Mouse (Mus musculus) retina, adult 2 months (tissue): ENCODE measurements at regions not wholly inside any gene's neighbourhood (a gene's known extent, or its start where the extent isn't known, plus 50 kb on each side); places are given as distances from the start of the nearest gene placed in this dataset.
"Not testable (repeated sequence)": the region's sequence is repeated elsewhere in the genome, so short reads cannot be mapped to it uniquely, and the experiment has no call there.

Experiments
- DNase-seq: peaks from one replicate; pipeline ENCODE4 v3.0.0-alpha.2; 2012; ENCODE audit warnings: low read depth, low spot score

DNA sequence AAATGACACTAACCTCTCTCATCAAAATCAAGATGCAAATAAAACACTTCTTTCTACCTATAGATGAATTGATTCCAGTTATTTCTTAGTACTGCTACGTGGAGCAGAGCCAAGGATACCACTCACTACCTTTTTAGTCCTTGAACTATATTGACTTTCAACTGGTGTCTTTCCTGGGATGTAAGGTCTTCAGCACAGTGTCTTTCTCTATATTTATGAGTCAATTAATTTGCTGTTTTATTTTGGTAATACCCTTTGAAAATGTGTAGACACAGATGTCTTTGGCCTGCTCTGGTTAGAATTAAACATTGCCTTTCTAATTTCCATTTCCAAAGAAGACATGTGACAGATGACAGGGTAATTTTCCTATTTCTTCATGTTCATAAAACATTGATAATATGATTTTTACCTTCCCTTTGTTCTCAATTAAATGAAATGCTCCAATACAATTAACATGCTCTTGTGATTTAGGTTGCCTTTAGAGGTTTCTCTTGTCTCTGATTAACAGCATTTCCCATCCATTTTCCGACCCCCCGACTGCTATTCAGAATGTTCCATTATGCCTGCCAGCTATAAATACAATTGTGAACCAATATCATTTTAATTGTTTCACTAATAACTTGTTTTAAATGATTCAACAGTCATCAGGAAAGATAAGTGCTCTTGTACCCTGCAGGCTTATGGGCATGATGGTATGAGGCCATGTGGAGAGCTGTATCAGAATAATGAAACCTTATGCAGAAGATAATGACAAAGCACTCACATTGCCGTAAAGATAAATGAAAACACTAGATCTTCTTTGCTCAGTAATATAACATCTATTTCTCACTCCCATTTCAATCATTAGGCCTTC lies 266.2 kb upstream of the 1700008P02Rik start:
- no peak for DNase-seq

DNA sequence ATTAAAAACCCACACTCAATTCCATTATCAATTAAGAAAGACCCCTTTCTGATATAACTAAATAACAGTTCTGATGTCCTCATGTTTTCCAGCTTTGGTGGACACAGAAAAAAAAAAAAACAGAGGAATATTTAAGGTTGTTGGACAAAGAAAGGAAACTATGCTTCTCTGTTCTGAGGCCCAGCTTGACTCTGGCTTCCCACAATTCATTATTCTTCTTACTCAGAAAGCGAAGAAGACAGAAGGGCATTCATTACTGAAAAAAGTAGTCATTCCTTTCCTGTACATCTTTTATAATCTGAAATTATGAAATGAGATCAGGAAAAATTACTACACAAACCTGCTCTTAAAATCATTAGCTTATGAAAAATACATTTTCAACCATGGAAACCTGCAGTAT lies 263.2 kb upstream of the 1700008P02Rik start:
- DNase-seq = no peak

DNA sequence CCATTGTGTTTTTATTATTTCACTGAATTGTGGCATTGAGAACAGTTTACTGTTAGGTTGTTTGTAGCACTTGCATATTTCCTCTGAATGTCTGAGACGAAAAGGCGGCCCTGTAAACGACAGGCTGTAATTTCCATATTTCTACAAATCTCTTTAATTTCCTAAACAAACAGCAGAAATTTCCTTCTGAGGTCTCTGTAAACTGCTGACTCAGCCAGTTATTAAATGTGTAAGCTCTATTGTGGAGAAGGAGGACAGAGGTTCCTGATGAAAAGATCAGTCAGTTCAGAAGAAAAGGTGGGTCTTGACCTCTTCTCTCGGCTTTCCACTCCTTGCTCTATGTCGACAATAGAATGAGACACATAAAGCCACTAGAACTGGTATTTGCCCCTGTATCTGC lies 256.0 kb upstream of the 1700008P02Rik start:
- no peak for DNase-seq

DNA sequence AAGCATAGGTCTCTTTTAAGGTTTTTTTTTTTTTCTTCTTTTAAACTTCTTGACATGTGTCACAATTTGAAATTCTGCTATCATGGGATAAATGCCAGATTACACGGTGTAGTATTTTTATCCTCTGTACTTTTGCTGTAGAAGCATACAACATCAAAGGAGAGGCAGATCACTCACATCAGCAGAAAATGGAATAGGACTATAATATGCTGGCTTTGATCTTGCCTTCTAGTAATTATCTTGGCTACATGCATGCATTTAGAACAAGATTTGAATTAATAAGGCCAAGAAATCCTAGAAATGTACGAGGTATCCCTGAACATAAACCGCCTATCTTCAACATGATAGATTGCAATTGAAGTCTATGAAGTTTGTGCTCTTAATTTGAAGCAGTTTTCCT lies 251.9 kb upstream of the 1700008P02Rik start:
- no peak for DNase-seq

DNA sequence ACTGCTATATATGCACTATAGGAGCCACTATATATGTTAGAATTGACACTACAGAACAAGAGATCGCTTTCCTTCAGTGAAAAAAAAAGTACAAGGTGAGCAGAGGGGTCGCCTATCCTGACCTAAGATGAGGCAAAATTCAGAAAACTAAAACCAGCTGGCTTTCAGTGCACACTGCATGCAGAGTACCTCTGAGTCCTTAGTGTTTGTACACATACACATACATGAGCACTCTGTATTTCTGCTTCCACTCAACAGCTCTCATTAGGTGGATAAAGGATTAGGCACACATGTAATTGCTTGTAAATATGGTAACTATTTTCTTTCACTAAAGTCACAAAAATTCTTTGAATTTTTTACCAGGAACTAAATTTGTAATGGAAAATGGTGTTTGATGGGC lies 251.5 kb upstream of the 1700008P02Rik start:
- DNase-seq = no peak

DNA sequence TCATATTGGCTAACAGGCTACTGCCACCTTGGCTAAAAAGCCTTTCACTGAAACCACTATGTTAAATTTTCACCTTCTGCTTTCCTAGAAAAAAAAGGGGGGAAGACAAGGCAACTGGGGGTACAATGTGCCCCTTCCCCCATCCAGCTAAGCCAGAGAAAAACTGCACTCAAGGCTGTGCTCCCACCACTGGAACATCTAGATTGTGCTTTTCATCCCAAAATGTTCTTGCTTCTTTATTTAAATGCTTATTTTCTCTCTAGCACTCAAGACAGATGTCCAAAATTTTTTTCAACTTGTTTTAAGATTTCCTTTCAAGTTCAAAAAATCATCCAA lies 245.9 kb upstream of the 1700008P02Rik start:
- no peak for DNase-seq

DNA sequence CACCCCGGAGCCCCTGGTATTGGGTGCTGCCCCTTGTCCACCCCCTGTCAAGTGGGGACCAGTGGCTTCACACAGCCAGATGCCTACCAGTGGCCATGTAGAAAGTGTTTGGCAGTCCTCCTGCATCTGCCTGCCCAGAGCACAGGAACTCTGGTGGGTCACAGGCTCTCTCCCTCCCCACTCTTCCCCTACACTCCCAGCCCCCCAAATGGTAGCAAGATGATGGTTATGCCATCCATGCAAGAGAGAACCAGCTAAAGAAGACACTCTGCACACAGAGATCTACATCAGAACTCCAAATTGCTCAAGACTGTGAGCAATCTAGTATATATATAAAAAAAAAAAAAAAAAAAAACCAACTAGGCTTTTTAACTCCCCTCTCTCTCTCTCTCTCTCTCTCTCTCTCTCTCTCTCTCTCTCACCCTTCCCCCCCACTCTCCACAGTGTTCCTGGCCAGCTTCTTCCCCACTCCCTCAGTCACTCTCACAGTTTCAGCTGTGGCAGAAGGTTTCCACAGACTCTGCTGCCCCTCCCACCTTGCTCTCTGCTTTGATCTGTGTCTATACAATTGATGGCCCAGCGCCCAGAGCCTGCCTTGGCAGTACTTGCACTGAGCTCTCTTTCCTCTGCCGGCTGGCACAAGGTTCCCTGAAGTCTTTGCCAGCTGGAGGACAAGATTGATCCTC lies 245.4 kb upstream of the 1700008P02Rik start:
- DNase-seq = no peak

DNA sequence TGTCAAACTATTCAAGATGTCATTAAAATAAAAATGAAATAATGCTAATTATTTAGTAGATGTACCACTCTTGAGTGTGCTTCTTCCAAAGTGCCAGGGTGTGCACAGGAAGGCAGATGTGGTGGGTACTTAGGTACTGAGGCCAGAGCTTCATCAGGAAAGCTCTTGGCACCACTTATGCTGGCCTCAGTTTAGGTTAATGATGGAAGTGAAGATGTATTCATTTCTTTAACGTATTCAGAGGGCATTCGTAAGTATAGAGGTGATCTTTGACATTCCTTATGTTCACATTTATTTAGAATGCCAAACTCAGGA lies 239.6 kb upstream of the 1700008P02Rik start:
- no peak for DNase-seq

DNA sequence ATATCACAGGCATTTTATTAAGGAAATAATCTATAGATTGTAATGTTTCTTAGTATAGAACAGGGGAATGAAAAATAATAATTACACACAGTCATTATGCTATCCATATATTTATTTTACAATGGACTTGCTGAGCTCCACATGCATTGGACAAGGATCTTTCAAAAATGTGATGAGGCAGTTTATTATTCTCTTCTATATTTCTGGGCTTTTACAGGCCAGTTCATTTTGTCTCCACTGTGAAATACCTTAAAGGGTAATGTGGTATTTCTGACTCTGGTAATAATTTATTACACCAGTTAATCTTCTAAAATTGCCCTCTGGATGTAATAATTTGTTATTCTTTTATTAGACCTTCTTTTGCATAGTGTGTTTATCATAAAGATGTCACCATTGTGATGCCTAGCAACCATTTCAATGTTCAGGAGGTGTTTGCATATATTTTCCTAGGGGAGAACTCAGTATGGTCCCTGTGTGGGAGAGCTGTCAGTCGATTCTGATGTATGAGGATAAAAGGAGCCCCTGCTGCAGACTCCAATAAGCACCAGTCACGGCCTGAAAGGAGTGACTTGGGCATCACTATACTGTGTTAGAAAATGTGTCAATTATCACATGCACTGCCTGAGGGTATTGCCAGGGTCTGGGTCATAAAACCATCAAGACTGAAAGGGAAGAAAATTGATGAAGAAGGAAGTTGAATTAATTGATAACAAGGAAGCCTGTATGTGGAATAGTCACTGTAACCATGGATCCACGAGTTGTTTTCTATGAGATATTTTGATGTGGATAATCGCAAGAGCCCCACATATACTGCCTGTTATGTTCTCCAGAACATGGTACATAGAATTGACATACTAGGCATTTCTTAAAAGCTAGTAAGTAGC lies 239.0 kb upstream of the 1700008P02Rik start:
- no peak for DNase-seq

DNA sequence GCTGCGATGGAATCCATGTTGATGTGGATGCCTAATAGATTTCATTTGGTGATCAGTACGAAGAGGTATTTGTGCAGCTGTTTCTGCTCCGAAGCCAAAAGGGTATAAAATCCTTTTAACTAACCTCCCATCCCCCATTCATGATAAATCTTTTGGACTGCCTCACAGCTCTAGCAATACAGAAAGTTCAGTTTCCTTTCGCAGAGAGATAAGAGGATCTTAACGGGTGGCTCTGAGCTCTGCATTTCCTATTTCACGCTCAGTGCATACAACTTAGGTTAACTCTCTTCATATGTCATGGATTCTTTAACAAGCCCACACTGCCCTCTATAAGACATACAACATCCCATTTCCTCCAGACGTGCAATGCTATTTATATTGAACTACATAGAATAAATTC lies 199.1 kb upstream of the 1700008P02Rik start:
- no peak for DNase-seq

DNA sequence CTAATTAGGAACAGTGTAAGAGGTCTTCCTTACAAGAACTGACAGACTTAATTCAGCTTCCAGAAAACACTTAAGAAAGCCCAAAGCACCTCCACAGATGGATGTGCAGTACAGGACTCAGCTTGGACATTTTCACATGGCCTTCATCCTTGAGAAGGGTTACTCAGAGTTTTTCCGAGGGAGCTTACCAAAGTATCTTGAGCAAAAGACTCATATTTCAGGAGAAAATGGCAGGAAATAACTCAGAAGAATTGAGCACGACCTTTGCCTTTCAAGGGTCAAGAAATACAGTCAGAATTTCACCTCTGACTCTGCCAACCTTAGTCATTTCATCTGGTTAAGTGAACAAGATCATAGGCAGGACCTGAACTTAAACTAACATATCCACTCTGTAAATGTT lies 192.1 kb upstream of the 1700008P02Rik start:
- no peak for DNase-seq

DNA sequence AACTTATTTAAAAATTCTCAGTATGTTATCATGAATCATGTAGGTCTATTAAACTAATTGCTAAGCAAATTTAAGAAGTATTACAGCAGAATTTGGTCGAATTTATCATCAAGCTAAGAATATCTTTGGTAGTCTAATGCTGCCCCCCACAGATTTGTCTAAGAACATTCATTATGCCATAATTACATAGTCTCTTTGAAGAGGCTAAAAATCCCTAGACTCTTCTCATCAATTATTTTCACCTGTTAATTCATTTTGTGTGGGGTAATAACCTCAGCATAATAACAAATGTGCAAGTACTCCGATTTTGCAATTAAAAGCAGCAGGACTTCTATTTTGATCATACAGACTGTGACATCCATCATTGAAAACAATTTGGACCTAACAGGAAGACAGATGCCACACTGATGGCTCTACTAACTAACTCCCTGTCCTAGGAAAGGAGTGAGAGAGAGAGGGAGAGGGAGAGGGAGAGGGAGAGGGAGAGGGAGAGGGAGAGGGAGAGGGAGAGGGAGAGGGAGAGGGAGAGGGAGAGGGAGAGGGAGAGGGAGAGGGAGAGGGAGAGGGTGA lies 189.2 kb upstream of the 1700008P02Rik start:
- no peak for DNase-seq

DNA sequence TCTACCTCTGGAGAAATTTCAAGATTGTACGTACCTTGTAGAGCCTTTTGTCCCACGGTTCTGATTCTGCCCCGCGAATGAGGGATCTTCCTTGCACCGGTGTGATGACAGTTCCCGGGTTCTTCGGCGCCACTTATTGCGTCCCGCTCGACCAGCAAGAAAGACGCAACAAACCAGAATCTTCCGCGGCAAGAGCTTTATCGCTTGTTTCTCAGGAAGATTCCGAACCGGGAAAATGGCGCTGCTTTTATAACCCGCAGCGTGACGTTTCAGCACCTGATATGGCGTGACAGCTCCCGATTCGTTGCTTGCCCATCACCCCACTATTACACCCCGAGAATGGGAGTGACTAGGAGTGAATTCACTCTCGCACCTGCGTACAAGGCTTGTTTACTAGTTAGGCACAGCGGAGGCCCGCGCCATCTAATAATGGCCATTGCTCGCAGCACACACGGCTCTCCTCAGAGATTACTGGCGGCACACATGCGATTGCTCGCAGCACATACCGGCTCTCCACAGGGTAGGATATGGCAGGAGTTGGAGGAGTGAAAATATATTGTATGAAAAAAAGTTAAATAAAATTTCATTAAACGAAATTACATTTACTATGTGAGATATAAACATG lies 180.0 kb upstream of the 1700008P02Rik start:
- not testable (repeated sequence) for DNase-seq

DNA sequence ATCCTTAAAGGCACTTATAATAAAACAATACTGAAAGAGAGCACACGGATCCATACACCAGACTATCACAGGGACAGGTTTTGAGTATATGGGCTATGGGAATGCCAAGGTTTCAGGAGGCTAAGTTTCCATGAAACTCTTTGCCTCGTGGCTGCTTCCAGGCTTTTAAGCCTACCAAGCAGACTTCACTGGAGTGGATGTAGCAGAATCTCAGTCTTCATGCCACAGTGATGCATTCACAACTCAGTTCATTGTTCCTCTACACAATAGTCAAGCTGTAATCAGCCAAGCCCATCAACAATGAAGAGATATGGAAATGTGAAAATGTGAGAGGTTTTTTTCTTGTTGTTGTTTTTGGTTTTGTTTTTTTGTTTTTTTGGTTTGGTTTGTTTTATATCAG lies 148.3 kb upstream of the 1700008P02Rik start:
- DNase-seq = no peak

DNA sequence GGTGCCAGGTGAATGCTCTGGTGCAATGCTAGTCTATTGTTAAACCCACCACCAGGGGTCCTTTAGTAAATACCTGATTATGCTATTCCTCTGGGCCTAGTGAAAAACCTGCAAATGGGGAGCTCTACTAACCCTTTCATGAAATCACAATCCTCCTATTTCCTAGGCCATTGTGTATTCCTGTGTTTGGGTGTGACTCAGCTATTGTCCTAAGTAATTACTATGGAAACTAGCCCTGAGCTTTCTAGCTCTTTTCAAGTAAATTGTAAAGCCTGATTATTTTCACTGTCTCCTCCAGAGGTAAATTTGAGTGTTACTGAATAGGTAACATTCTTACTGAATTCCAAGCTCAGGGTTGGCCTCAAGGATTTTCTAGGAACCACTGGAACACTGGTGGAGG lies 147.8 kb upstream of the 1700008P02Rik start:
- not testable (repeated sequence) for DNase-seq

DNA sequence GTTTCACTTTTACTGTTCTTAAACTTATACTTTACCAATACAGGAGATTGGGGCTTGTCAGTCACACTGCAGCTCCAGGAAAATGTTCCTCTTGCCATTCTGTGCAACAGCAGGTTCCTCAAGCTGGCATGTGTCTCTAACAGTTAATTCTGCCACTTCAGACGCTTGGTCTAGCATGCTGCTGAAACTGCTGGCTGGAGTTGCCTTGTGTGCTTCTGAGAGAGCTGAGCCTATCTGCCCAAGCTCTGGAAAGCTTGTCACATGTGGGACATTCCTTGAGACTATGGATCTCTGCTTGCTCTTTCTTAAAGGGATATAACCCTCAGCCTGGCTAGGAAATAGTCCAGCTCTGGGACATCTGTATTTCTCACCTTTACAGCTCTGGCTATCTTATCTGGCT lies 138.9 kb upstream of the 1700008P02Rik start:
- no peak for DNase-seq

DNA sequence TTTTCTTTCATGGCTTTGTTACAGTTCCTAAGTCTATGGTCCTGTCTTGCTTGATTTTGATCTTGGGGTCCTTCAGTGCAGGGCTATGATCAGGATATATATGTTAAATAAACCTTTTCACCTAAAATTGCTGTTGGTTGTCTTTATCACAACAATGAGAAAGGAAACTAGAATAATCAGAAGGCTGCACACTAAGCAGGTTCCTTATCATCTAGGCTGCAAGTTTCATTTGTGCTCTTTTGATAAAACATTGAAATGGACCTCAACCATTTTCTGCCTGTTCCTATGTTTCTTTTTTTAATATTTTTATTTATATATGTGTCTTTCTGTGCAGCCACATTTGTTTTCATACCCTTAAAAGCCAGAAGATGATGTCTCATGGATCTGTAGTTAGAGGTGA lies 137.3 kb upstream of the 1700008P02Rik start:
- DNase-seq = no peak

DNA sequence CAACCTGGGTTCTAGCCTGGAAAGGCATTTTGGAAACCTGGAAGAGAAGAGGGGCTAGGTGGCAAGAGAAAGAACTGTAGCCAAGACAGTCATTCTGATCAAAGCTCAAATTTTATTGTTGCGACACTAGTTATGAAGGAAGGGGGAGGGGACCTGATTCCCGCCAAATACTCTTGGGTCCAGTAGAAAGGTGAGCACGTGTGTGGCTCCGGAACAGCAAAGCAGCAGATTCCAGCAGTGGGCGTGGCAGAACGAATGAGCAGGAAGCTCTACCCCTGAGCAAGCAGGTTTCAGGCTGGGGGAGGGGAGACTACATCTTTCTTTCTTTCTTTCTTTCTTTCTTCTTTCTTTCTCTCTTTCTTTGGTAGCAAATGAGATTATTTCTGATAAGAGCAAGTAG lies 130.5 kb upstream of the 1700008P02Rik start:
- not testable (repeated sequence) for DNase-seq

DNA sequence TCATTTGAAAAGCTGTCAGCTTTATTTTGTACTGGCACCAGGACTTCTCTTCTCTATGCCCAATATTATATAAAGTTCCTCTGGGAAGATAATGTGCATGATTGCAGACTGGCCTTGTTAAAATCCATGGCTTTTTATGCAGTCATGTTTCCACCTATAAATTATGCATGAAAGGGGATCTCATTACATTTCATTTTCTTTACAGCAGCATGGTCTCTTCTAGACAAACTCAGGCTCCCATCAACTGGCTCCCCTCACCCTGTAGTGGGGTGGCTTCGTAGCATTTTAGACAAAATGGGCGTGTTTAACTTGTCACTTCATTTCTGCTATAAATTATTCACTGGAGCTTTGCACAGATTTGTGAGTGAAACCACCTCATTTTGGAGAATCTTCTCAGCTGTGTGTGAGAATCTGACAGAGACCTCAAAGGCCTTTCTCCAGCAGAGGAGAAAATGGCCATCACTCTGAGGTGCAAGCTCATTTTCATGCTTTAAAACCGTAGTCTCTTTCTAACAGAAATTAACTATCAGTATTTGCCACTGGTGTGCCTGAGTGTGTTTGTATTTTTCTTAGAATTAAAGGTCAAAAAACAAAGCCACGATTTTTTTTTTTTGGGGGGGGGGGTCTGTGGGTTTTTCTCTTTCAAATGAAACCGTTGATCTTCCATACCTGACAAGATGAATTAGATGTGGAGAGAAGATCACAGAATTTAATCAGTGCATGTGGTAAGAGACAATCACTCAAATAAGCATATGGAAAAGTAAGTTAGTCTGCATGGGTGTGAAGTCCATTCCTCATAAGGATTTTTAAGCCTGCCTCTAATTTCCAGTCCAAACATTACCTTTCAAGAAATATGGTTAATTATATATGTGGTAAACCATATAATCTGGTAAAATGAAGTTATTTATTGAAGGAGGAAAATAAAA lies 111.4 kb upstream of the 1700008P02Rik start:
- no peak for DNase-seq

DNA sequence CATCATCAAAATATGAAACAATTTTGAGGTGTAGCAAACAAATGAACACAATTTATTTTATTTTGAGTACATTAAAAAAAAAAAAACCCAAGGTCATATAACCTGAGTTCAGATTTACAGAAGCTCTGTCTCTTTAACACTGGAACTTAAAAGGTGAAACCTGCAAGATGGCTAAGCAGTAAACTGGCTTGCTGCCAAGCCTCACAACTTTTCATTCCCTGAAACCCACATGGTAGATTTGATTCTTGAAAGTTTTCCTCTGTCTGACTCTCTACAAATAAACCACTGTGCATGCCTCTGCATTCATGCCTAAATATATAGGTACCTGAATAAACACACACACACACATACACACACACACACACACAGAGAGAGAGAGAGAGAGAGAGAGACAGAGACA lies 109.8 kb upstream of the 1700008P02Rik start:
- no peak for DNase-seq

DNA sequence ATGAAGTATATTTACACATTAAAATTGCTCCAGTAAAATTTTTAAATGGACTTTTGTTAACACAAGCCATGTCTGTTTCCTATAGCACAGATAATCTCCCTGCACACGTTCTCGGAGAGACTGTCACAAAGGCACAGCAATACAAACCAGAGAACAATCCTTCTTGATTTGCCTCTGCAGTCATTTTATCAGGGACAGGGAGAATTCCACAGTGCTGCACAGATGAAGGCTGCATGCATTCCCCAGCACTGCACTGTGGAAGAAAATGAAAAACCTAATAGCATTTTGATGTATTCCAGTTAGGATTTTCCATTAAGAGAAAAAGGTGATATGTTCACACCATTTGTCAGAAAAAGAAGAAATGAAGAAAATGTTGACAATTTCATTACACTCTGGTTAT lies 63.4 kb upstream of the 1700008P02Rik start:
- no peak for DNase-seq
